Mouse (Mus musculus) embryonic fibroblast, embryonic 13.5 days (primary cell): Measurements from ENCODE around the gene Atf6b. TPM values are rescaled to one million over a fixed set of nuclear protein-coding genes. Genes with fewer than 3 reads are reported as not detected.

Experiments
- H3K27ac ChIP-seq: 2 replicates; pipeline ENCODE4 v1.5.1; 2012; ENCODE audit warnings: low read length, control low read depth, inconsistent platforms; ENCODE audit not compliant: insufficient read depth
- H3K4me1 ChIP-seq: 2 replicates; pipeline ENCODE4 v1.6.1; 2011; ENCODE audit warnings: low read length; ENCODE audit not compliant: control insufficient read depth, insufficient read depth
- H3K4me3 ChIP-seq: 2 replicates; pipeline ENCODE4 v1.5.1; 2011; ENCODE audit warnings: mild to moderate bottlenecking, control low read depth, low read length; ENCODE audit not compliant: insufficient read depth
- CTCF ChIP-seq: IDR thresholded peaks from 2 replicates; pipeline ENCODE4 v1.5.1; 2011; ENCODE audit warnings: mild to moderate bottlenecking, control low read depth, low read length, moderate library complexity, borderline replicate concordance; ENCODE audit not compliant: insufficient read depth
- POLR2A ChIP-seq: IDR thresholded peaks from 2 replicates; pipeline ENCODE4 v1.6.1; 2011; ENCODE audit warnings: low read depth, mild to moderate bottlenecking, control low read depth, low read length, moderate library complexity
- polyA plus RNA-seq: library from polyadenylated mRNA; stranded (reverse); fragments of >200 nt; gene quantifications from 2 replicates; pipeline ENCODE4 v1.2.4, GENCODE M21; 2011; ENCODE audit warnings: low read depth; ENCODE audit not compliant: missing spikeins, insufficient read length

Gene Atf6b
- polyA plus RNA-seq, 1 experiment, result 83.8 TPM

DNA sequence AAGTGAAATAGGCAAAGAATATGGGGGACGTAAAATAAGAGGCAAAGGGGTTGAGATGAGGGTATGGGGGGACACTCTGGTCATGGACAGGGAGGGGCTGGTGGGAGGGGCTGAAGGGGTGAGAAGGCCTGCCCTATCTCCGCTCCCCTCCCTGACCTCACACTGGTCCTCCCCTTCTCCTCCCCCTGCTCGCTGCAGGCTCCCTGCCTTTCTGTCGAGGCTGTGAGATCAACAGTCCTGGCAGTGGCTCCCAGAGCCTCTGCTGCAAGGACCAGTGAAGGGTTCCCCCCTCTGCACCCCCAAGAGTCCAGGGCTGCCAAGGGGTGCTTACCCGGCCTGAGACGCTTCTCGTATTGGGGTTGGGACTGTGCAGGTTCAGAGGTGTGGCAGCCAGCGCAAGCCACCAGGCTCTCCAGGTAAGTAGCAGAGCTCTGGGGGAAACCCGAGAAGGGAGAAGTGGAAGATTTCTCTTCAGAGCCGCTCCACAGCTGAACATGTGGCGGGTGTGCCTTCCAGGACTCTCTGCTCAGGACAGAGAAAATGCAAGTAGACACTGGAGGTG, 13.4 kb downstream of the Atf6b start:
- Histone ChIP-seq H3K4me3 (no peak overlapping the region), H3K4me1 (peaks cover 3% of the 10 kb centered on the region; the same call in 1 of the 2 replicates), H3K27ac (no peak overlapping the region)
- TF ChIP-seq CTCF, result no peak

DNA sequence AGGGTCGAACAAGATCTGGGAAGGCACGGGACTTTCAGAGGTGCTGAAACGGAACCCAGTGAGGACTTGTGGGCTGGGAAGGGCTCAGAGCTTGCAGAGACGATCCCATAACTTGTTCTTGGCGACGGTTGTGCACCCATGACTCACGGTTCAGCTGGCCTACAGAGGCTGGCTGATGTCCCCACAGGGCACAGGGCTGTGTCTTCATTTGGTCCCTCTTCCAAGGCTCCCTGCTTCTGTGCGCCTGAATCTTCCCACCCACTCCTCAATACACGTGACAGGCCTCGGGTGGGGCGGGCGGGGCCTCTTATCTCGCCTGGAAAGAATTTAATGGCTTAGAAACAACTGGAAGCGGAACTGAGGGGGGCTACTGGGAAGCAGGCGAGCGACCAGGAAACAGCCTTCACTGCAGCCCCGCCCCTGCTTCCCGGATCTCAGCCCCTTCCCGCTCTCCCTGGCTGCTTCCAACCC, 14.2 kb downstream of the Atf6b start:
- no peak overlapping the region for H3K4me3 ChIP-seq
- H3K27ac ChIP-seq, result no peak overlapping the region
- no peaks in the 10 kb centered on the region for H3K4me1 ChIP-seq
- TF ChIP-seq POLR2A (no peak), CTCF (no peak)

DNA sequence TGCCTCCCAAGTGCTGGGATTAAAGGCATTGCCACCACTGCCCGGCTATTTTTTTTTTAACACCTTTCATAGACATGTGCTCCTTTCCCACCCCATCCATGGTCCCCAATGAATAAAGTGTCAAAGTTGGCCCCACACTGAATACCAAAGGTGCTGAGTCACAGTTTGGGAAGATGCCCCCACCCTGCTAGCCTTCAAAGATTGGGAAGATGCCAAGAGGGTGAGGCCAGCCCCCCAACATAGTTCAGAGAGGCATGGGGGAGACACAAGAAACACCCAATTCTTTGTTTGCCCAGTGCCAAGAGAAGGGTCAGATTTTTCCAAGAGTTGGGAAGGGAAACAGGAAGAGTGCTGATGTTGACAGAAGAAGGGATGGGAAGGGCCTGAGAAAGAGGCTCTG, 15.5 kb downstream of the Atf6b start:
- TF ChIP-seq POLR2A (no peak), CTCF (no peak)
- no peak overlapping the region for H3K4me3 ChIP-seq
- H3K4me1 ChIP-seq, result no peaks in the 10 kb centered on the region
- no peak overlapping the region for H3K27ac ChIP-seq

DNA sequence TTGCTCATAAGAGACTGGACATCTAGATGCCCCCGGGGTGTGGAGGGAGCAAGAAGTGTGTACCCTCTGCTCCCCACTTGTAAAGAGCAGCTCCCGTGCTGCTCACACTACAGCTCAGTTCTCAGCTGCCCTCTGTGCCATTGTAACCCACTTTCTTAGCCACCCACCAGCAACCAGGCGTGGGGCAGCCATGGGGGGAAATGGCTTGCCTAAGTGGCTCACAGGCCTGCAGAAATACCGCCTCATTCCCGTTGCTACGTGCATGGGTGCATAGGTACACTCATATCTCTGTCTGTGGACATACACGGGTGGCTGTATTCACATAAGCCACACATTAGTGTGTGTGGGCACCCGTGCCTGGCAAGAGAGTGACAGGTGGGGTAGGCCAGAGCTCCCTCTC, 16.0 kb downstream of the Atf6b start:
- no peaks in the 10 kb centered on the region for H3K4me1 ChIP-seq
- TF ChIP-seq POLR2A (no peak), CTCF (no peak)
- H3K4me3 ChIP-seq, result no peak overlapping the region
- H3K27ac ChIP-seq, result no peak overlapping the region

DNA sequence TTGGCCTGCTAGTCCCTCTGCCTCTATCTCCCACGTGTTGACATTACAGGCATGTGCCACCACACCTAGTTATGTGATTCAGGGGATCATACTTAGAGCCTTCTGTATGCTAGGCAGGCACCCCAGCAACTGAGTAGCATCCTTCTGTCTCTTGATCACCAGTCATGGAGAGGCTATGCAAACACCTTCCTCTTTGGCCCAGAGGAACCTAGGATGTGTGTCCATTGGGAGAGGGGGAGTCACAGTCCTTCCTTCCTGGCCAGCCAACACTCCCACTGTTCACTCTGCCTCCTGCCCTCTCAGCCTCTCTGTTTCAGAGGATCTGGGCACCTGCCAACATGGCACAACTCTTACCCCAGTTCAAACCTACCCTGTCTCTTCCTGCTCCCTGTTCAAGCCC, 16.6 kb downstream of the Atf6b start:
- H3K4me3 ChIP-seq, result no peak overlapping the region
- H3K27ac ChIP-seq, result no peak overlapping the region
- H3K4me1 ChIP-seq, result no peaks in the 10 kb centered on the region
- TF ChIP-seq CTCF (no peak), POLR2A (no peak)

DNA sequence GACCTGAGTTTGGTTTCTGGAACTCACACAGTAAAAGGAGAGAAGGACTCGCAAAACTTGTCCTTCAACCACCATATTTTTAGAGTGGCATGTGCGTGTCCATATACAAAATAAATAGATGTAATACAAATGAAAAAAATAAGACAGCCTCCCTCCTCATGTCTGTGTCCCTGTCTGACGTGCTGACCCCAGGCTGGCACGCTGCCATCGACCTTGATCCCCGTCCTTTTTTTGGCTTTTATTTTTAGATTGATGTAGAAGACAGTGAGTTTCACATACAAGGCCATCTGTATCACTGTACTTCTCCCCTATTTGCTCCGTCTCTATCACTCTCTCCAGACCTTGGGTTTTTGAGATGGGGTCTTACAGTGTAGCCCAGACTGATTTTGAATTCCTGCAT, 17.5 kb downstream of the Atf6b start:
- TF ChIP-seq CTCF (no peak), POLR2A (no peak)
- Histone ChIP-seq H3K4me3 (no peak overlapping the region), H3K27ac (no peak overlapping the region), H3K4me1 (no peaks in the 10 kb centered on the region)

DNA sequence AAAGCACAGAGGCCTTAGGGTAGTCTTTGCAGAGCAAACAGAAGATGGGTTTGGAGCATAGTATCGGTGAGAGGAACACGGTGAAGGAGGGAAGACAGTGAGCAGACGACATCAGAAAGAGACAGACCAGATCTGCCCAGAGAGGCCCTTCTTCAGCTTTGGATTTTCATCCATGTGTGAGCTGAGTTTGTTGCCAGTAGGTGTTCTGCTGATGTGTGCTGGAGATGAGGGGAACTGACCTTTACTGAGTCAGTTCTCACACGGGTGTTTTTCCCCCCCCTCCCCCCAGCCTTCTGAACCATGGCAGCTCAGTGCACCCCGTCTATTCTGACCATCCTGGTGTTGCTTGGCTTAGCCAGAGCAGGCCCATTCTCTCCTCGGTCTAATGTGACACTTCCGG, 23.3 kb downstream of the Atf6b start, which contains the start of gene Tnxb:
Gene Tnxb, plus strand, starts transcription at position 301 of the 400 bp plus-strand sequence.
- Histone ChIP-seq H3K4me1 (no peaks in the 10 kb centered on the region), H3K4me3 (no peak within 1 kb of the TSS), H3K27ac (no peak within 1 kb of the TSS)
- TF ChIP-seq POLR2A (no peak), CTCF (no peak)

DNA sequence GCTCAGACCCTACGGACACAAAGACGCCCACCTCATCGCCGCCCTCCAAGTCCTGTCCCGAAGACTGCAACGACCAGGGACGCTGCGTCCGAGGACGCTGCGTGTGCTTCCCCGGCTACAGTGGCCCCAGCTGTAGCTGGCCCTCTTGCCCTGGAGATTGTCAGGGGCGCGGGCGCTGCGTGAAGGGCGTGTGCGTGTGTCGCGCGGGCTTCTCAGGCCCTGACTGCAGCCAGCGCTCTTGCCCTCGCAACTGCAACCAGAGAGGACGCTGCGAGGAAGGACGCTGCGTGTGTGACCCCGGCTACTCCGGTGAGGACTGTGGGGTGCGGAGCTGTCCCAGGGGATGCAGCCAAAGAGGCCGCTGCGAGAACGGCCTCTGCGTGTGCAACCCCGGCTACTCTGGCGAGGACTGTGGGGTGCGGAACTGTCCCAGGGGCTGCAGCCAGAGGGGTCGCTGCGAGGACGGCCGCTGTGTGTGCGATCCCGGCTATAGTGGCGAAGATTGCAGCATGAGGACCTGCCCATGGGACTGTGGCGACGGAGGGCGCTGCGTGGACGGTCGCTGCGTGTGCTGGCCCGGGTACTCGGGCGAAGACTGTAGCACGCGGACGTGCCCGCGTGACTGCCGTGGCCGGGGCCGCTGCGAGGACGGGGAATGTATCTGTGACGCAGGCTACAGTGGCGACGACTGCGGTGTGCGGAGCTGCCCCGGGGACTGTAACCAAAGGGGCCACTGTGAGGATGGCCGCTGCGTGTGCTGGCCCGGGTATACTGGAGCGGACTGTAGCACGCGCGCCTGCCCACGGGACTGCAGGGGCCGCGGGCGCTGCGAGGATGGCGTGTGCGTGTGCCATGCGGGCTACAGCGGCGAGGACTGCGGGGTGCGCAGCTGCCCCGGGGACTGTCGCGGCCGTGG, 24.5 kb downstream of the Atf6b start:
- Histone ChIP-seq H3K27ac (no peak overlapping the region), H3K4me1 (no peaks in the 10 kb centered on the region), H3K4me3 (no peak overlapping the region)
- TF ChIP-seq CTCF (0 out of 2 replicates have a peak, but pooled peaks have one; percentile 4), POLR2A (no peak)

DNA sequence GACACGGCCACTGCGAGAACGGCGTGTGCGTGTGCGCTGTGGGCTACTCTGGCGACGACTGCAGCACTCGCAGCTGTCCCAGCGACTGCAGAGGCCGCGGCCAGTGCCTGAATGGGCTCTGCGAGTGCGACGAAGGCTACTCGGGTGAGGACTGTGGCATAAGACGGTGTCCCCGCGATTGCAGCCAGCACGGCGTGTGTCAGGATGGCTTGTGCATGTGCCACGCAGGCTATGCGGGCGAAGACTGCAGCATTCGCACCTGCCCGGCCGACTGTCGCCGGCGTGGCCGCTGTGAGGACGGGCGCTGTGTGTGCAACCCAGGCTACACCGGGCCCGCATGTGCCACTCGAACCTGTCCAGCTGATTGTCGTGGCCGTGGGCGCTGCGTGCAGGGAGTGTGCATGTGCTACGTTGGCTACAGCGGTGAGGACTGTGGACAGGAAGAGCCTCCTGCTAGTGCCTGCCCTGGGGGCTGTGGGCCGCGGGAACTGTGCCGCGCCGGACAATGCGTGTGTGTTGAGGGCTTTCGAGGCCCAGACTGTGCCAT, 25.4 kb downstream of the Atf6b start:
- H3K27ac ChIP-seq, result no peak overlapping the region
- H3K4me1 ChIP-seq, result no peaks in the 10 kb centered on the region
- no peak for TF ChIP-seq POLR2A
- TF ChIP-seq CTCF, result no peak
- H3K4me3 ChIP-seq, result no peak overlapping the region

DNA sequence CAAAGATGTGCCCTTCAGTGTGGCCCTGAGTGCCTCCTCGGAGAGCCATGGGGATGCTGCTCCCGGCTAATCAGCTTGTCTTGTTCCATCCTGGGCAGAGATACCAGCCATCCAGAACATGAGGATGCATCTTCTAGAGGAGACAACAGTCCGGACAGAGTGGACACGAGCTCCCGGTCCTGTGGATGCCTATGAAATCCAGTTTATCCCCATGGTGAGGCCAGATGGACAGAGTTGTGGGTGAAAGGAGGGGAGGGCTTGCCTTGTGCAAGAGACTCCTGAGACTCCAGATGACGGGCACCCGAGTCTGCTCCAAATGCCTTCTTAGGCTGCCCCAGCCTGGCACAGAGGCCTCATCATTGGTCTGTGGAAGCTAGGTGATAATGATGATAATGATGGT, 26.2 kb downstream of the Atf6b start:
- TF ChIP-seq CTCF (no peak), POLR2A (no peak)

More for the DNA sequence above, 26.2 kb downstream of the Atf6b start:
- no peaks in the 10 kb centered on the region for H3K4me1 ChIP-seq
- H3K27ac ChIP-seq, result no peak overlapping the region
- no peak overlapping the region for H3K4me3 ChIP-seq
